Mouse (Mus musculus) kidney, postnatal 4 days (tissue): ENCODE measurements around the gene Gm17657.

Source experiments
- DNase-seq, 2 experiments: peaks; one replicate each; pipeline ENCODE4 v3.0.0; 2021; ENCODE audit warnings: mixed read lengths in 2 of 2

The Gm17657 gene

DNA sequence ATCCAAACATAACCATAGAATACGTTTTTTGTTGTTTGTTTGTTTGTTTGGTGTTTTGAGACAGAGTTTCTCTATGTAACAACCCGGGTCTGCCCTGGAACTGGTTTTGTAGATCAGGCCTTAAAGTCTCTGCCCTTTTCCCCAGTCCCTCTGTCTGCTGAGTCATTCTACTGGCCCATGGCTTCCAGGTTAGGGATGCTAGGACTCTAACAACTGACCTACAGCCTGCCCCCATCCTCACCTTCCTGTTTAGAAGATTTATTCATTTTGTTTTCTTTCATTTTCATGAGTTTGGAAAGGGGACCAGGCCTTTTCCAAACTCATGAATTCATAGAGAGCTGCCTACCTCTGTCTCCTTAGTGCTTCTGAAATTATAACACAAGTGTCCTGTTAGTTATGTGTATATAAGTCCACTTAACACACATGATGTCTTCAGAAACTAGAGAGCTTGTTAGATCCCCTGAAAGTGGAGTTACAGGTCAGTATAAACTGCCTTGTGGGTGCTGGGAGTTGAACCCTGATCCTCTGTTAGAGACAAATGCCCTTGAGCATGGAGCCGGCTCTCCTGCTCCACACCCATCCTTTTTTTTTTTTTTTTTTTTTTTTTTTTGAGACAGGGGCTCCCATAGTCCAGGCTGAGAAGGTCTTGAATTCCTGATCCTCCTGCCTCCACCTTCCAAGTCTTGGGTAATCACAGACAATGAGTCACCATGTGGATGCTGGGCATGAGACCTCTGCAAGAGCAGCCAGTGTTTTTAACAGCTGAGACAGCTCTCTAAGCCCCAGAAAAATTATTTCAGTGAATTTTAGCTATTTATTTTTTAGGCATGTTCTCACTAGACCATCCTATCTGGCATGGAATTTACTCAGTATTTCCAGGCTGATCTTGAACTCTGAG lies 63.9 kb downstream of the Gm17657 start:
- no peak for DNase-seq

DNA sequence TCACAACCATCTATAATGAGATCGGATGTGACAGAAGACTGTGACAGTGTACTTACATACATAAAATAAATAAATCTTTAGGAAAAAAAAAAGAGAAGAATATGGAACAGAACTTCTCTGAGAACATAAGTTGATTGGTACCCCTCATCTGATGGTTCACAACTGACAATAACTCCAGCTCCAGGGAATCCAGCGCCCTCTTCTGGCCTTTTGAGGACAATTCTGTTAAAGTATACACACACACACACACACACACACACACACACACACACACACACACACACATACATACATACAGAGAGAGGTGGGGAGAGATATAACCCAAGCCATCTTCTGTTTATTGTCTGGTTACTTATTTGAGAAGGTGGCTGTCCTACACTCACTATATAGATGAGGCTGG lies 65.0 kb downstream of the Gm17657 start:
- DNase-seq: no peak

DNA sequence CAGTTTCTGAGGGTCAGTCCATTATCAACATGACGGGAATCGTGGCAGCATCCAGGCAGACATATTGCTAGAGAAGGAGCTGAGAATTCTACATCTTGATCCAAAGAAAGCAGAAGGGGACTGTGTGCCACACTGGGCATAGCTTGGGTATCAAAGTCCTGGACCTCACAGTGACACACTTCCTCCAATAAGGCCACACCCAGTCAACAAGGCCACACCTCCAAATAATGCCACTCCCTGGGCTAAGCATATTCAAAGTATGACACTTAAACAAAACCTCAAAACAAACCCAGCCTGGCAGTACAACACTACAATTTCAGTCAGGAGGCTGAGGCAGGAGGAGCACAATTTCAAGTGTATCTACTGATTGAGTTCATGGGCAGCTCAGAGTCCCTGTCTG lies 66.2 kb downstream of the Gm17657 start:
- no peak for DNase-seq

DNA sequence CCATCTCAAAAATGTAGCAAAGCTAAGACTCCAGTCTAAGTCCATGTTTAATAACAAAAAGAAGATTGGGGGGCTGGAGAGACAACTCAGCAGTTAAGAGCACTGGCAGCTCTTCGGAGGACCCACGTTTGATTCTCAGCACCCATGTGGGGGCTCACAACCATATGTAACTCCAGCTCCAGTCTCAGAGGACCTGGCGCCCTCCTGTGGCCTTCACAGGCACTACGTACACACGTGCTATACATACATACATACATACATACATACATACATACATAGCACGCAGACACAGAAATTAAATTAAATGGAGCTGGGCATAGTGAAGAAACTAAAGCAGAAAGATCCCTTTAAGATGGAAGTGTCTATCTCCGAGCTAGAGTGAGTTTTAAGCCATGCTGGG lies 66.8 kb downstream of the Gm17657 start:
- no peak for DNase-seq

DNA sequence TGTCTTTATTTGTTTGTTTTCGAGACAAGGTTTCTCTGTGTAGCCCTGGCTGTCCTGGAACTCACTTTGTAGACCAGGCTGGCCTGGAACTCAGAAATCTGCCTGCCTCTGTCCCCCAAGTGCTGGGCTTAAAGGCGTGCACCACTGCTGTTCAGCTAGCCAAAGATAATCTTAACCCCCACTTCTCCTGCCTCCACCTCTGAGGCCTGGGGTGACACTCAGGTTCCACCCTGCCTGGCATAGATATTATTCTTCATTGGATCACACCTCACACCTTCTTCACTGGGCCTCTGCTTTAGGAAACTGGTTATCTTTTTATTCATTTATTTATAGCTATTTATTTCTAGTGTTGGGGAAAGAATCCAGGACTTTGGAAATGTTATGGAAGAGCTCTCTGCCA lies 69.2 kb downstream of the Gm17657 start:
- no peak for DNase-seq

DNA sequence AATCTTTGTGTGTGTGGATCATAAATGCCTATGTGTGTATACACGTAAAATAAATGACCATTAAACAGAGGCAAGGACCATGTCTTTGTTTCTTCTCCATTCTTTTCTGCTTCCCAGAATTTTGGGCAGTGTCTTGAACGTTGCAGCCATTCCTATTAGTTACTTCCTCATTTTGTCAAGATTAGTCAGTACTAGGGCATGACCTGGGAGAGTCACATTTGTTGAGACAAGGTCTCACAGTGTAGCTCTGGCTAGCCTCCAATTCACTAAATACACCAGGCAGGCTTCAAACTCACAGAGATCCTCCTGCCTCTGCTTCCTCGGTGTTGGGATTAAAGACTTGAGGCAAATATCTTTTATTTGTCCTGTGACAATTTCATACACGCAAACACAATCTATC lies 71.2 kb downstream of the Gm17657 start:
- no peak for DNase-seq

DNA sequence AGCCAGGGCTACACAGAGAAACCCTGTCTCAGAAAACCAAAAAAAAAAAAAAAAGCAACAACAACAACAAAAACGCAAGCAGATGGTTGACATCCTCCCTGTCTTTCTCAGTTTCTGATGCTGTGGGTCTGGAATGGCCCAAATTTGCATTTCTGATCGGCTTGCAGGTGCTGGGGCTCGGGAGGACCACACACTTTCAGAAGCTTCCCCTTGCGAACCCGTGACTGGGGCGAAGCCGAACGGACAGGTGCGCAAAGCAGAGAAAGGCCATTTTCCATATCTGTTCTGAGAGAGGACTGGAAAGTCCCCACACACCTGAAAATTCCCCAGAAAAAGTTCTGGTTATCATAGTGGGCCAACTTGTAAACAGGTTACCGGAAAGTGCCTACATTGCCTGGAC lies 72.1 kb downstream of the Gm17657 start:
- no peak for DNase-seq

DNA sequence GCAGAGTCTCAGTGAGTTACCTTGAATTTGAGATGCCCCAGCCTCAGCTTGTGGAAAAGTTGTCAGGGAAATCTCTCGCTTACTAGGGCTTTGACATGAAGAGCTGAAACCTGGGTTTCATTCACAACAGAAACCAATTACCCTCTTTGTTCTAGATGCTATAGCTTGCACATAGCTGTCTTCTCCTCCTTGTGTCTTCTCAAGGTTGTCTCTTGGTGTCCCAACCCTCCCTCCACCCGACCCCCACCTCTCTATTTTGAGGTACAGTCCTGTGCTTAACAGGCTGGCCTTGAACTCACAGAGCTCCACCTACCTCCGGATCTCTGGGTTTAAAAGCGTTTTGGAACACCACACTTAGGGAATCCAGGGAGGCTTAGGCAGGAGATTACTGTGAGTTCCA lies 73.0 kb downstream of the Gm17657 start:
- DNase-seq: no peak

DNA sequence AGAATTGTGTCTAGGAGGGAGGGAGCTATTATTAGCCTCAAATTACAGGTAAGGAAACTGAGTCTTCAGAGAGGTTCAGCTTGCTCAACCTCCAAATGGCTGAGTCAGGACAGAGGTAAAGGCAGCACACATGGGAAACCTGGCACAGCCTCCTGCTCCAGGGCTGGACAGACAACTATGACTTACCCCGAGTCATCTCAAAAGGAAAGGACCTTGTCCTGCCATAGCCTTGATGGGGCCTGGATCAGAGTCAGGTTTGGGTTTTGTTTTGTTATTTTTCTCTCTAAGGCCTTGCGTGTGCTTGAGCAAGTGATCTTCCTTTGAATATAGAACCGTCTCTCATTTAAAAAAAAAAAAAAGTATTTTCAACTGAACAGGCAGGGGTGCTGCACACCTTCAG lies 74.3 kb downstream of the Gm17657 start:
- DNase-seq: no peak

DNA sequence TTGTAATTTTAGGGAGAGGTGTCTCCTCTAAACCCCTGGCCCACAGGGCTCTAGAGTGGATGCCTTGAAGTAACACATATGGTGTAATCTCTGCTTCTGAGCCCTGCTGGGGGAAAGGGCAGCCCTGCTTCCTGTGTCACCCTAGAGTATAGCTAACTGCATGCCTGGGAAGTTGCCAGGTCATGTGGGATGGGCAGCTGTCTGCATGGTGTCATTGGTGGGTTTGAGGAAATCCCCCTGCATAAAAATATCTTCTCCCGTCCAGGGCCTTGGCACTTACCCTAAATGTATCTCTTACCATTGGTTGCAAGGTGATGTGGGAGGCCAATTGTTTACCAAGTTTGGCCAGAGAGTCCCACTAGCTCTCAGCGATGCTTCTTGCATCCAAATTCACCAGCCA lies 75.4 kb downstream of the Gm17657 start:
- no peak for DNase-seq

DNA sequence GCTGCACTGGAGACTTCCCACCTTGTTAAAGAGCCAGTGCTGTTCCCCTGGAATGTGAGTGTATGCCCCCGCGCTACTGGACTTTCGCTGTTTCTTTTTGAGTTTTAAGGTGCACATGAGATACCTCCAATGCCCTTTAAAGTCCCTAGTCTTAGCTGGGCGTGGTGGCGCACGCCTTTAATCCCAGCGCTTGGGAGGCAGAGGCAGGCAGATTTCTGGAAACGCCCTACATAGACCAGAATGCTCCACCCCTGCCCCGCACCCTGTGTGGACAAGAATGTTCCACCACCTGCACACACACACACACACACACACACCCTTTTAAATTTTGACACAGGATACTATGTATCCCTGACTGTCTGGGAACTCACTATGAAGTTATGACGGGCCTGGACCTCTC lies 76.0 kb downstream of the Gm17657 start:
- no peak for DNase-seq
